Mouse (Mus musculus) liver, embryonic 14.5 days (tissue): ENCODE measurements at regions not wholly inside any gene's neighbourhood (a gene's known extent, or its start where the extent isn't known, plus 50 kb on each side); places are given as distances from the start of the nearest gene placed in this dataset.

Experiments
- CTCF ChIP-seq: IDR thresholded peaks from 2 replicates; pipeline ENCODE4 v1.5.1; 2016; ENCODE audit warnings: antibody characterized with exemption, low read depth, control low read depth
- EP300 ChIP-seq: IDR thresholded peaks from 2 replicates; pipeline ENCODE4 v1.6.1; 2016; ENCODE audit warnings: antibody characterized with exemption, low read depth

DNA sequence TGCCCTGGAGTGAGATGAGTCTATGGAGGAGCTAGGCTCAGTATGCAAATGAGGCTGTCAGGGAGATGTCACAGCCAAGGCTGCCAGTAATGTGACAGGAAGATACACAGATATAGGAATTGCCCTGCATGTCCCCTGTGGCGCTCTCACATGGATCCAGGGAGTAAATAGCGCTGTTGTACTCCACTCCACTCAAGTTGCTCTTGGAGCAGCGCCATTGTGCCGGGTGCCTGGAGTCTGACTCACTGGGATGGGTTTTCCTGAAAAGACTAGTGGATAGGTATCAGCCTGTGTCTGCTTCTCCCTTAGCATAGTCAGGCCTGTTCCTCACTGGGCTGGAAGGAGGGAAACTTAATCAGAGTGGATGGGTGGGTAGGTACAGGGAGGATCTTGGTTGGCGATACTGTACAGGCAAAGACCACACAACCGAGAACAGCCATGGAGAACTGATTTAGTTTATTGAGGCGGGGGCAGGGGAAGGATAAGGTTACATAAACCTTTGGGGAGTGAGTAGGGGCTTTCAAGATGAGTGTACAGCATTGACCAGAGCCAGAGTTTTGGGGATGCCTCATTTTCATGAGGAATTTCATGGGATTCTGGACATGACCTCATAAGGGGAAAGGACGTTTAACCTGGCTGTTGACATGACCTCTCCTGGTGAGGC, 497.5 kb upstream of the Kcnab2 start:
- TF ChIP-seq CTCF (no peak), EP300 (no peak)
